Mouse (Mus musculus) G1E (cell line): ENCODE measurements around the gene Dnah2. TPM values are rescaled to one million over a fixed set of nuclear protein-coding genes. Genes with fewer than 3 reads are reported as not detected.

Source experiments
- ATAC-seq: 2 replicates; pipeline ENCODE4 v1.8.0; 2016; ENCODE audit warnings: mild to moderate bottlenecking; ENCODE audit not compliant: insufficient number of reproducible peaks, poor library complexity, low FRiP score, severe bottlenecking; ENCODE audit errors: extremely low read depth
- DNase-seq: peaks from one replicate; pipeline ENCODE4 v3.0.0; 2012; ENCODE audit warnings: low spot score
- H3K27me3 ChIP-seq: 2 replicates; pipeline ENCODE4 v1.6.1; 2012; ENCODE audit warnings: mild to moderate bottlenecking, low read length, inconsistent platforms; ENCODE audit not compliant: insufficient read depth
- H3K36me3 ChIP-seq: replicated peaks from 2 replicates; pipeline ENCODE3; 2012; ENCODE audit warnings: mild to moderate bottlenecking, inconsistent platforms
- H3K4me1 ChIP-seq: 2 replicates; pipeline ENCODE4 v1.6.1; 2012; ENCODE audit warnings: low read depth, low read length, inconsistent platforms, mixed read lengths; ENCODE audit not compliant: insufficient read depth
- H3K4me3 ChIP-seq: 2 replicates; pipeline ENCODE4 v1.5.1; 2012; ENCODE audit warnings: low read depth, mild to moderate bottlenecking, inconsistent platforms, low read length, moderate library complexity, mixed read lengths
- H3K9me3 ChIP-seq: replicated peaks from 2 replicates; pipeline ENCODE4 v1.6.1; 2012; ENCODE audit warnings: inconsistent platforms
- CTCF ChIP-seq: IDR thresholded peaks from 2 replicates; pipeline ENCODE4 v1.5.1; 2012; ENCODE audit warnings: low read depth, low read length, inconsistent platforms, mixed read lengths
- GATA1 ChIP-seq: IDR thresholded peaks from 2 replicates; pipeline ENCODE4 v1.6.1; 2012; ENCODE audit warnings: borderline replicate concordance, low read length, inconsistent platforms, mixed read lengths
- GATA2 ChIP-seq: IDR thresholded peaks from 2 replicates; pipeline ENCODE4 v1.6.1; 2012; ENCODE audit warnings: low read depth, low read length, inconsistent platforms, borderline replicate concordance
- POLR2AphosphoS5 ChIP-seq: IDR thresholded peaks from 2 replicates; pipeline ENCODE4 v1.6.1; 2012; ENCODE audit warnings: low read depth, low read length, inconsistent platforms; ENCODE audit not compliant: insufficient replicate concordance
- TAL1 ChIP-seq: conservative IDR thresholded peaks from 2 replicates; pipeline ENCODE4 v1.6.1; 2012; ENCODE audit warnings: low read depth, low read length, inconsistent platforms, mixed read lengths
- polyA plus RNA-seq: library from polyadenylated mRNA; stranded (reverse); fragments of >175 nt; gene quantifications from 2 replicates; pipeline ENCODE4 v1.2.3, GENCODE M21; 2012
- total RNA-seq, 2 experiments: library from RNA; stranded (forward) in 1 of 2; stranded (reverse) in 1 of 2; fragments of 200-1000 nt in 1 of 2; fragments of >200 nt in 1 of 2; fragmentation: Nextera tagmentation in 1 of 2; gene quantifications; 2 replicates each; pipeline ENCODE4 v1.2.3; 2014 to 2017

The Dnah2 gene
- total and polyA plus RNA-seq, 3 experiments, result 0.13 to 2.6 (median 1.1) TPM

DNA sequence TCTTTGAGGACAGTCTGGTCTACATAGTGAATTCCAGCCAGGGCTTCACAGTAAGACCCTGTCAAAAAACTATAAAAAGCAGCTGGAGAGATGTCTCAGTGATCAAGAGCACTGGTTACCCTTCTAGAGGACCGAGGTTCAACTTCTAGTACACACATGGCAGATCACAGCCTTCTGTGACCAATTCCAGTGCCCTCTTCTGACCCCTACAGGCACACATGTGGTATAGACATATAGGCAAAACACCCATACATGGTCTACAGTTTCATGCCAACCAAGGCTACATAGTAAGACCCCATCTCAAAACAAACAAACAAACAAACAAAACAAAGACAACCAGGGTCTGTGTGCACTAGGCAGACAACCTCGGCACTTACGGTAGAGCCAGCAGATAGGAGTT, 26.3 kb upstream of the Dnah2 start:
- peaks cover 80% of the 10 kb centered on the region for H3K4me1 ChIP-seq
- TF ChIP-seq GATA2, result no peak
- peak; percentile 55 for TF ChIP-seq CTCF
- no peak for TF ChIP-seq POLR2AphosphoS5
- TF ChIP-seq TAL1, result no peak
- TF ChIP-seq GATA1, result no peak
- peaks cover 77% of the 10 kb centered on the region for H3K36me3 ChIP-seq
- no peak for ATAC-seq
- no peak for DNase-seq
- H3K4me3 ChIP-seq, result no peak overlapping the region; the same call in 1 of the 2 replicates
- H3K9me3 ChIP-seq, result no peaks in the 10 kb centered on the region
- H3K27me3 ChIP-seq, result no peaks in the 10 kb centered on the region

DNA sequence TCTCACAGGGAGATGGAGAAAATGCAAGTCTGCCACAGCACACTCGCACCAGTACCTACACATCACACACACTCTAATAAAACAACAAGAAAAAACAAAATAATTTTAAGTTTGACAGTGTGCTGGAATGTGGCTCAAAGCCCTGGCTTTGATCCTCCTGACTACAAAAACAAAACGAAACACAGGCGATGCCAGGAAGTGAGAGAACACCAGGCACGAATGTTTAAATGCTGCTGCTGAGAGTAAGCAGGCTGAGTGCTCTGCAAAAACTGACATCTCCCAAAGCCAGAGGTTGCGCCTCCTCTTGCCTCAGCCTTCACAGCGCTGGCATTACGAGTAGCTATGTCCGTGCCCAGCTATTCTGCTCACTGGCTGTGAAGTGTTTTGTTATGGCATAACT, 16.2 kb upstream of the Dnah2 start:
- DNase-seq (no peak), ATAC-seq (no peak)
- H3K36me3 ChIP-seq, result peaks cover 97% of the 10 kb centered on the region
- peaks cover 17% of the 10 kb centered on the region for H3K4me1 ChIP-seq
- TF ChIP-seq CTCF (no peak), GATA2 (no peak), POLR2AphosphoS5 (no peak), TAL1 (no peak), GATA1 (no peak)
- no peaks in the 10 kb centered on the region for H3K9me3 ChIP-seq
- no peaks in the 10 kb centered on the region for H3K27me3 ChIP-seq
- no peak overlapping the region for H3K4me3 ChIP-seq

DNA sequence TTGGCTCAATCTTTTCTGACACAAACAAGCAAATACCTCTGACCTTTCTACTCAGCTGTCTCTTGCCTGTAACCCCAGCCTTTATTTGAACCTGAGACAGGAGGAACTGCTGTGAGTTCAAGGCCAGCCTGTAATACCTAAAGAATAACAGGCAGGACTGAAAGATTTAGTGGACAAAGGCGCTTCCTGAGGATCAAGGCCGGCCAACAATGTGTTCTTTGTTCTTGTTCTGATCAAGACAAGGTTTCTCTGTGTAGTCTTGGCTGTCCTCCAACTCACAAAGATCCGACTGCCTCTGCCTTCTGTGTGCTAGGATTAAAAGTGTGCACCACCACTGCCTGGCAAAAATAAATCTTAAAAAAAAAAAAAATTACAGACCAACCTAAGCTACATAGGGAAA, 15.5 kb upstream of the Dnah2 start:
- no peaks in the 10 kb centered on the region for H3K9me3 ChIP-seq
- peaks cover 97% of the 10 kb centered on the region for H3K36me3 ChIP-seq
- ATAC-seq (no peak), DNase-seq (no peak)
- H3K27me3 ChIP-seq, result no peaks in the 10 kb centered on the region
- H3K4me1 ChIP-seq, result peaks cover 18% of the 10 kb centered on the region
- TF ChIP-seq GATA1 (no peak), POLR2AphosphoS5 (no peak), CTCF (no peak), TAL1 (no peak), GATA2 (no peak)
- H3K4me3 ChIP-seq, result no peak overlapping the region

DNA sequence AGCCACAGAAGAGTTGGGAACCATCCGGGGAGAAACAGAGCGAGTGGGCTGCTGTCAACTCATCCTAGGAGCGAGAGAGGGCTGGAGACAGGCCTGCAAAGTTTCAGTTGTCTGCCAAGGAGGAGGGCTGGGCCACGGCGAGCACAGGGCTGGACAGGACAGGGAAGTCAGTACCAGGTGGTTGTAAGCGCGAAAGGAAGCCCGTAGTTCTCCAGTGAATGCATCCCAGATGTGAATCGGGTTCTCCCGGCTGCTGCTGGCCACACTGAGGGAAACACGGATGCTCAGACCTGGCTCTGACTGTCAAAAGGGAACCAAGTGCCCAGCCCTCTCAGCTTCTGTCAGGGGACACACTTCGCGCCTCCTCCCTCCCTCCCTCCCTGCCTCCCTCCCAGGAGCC, 14.5 kb upstream of the Dnah2 start:
- TF ChIP-seq GATA1 (no peak), GATA2 (no peak), CTCF (no peak), TAL1 (no peak), POLR2AphosphoS5 (no peak)
- H3K36me3 ChIP-seq, result peaks cover 91% of the 10 kb centered on the region
- DNase-seq, result no peak
- ATAC-seq, result no peak
- no peaks in the 10 kb centered on the region for H3K27me3 ChIP-seq
- no peak overlapping the region for H3K4me3 ChIP-seq
- peaks cover 23% of the 10 kb centered on the region for H3K4me1 ChIP-seq
- no peaks in the 10 kb centered on the region for H3K9me3 ChIP-seq

DNA sequence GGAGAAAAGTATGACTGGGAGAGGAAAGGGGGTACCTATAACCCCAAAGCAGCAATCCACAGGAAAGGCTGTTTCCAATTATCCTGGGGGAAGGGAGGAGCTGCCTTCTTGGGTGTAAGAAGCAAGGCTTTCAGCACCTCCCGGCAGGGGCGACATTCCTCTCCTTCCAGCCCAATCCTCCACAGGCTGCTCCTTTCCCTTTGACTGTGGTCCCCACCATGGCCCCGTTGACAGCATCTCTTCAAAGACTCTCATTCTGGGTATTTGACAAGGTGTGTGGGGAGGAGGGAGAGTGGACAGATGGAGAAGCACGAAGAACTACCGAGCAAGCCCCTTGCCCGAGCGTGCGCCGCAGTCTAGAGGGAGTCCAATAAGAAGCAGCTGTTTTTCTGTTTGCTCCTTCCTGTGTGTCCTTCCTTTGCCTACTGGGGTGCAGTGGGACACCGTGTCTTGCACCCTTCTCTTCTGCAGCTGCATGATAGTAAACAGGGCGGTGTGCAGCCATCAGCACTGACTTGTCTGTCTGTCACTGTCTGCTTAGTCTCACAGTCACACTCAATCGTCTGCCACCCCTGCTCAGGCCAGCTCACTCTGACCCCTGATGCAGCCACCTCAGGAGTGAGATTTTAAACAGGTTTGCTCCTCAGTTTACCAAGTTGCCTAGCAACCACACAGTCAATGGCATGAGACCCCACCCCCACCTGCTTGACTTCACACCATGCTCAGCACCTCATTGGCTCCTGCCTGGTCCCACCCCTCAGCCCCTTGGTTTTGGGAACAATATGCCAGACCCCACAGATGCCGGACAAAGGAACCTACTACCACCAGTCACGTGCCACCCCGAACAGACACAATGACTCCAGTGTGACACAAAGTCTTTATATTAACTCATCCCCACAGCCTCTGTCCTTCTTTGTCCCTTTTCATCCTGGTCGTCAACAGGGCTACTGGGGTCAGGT, 12.3 kb upstream of the Dnah2 start:
- H3K4me3 ChIP-seq, result no peak overlapping the region
- TF ChIP-seq TAL1 (no peak), GATA1 (no peak), GATA2 (no peak), POLR2AphosphoS5 (no peak), CTCF (no peak)
- ATAC-seq, result no peak
- peaks cover 7% of the 10 kb centered on the region for H3K27me3 ChIP-seq
- peaks cover 69% of the 10 kb centered on the region for H3K36me3 ChIP-seq
- H3K9me3 ChIP-seq, result no peaks in the 10 kb centered on the region
- DNase-seq, result no peak
- peaks cover 21% of the 10 kb centered on the region for H3K4me1 ChIP-seq

DNA sequence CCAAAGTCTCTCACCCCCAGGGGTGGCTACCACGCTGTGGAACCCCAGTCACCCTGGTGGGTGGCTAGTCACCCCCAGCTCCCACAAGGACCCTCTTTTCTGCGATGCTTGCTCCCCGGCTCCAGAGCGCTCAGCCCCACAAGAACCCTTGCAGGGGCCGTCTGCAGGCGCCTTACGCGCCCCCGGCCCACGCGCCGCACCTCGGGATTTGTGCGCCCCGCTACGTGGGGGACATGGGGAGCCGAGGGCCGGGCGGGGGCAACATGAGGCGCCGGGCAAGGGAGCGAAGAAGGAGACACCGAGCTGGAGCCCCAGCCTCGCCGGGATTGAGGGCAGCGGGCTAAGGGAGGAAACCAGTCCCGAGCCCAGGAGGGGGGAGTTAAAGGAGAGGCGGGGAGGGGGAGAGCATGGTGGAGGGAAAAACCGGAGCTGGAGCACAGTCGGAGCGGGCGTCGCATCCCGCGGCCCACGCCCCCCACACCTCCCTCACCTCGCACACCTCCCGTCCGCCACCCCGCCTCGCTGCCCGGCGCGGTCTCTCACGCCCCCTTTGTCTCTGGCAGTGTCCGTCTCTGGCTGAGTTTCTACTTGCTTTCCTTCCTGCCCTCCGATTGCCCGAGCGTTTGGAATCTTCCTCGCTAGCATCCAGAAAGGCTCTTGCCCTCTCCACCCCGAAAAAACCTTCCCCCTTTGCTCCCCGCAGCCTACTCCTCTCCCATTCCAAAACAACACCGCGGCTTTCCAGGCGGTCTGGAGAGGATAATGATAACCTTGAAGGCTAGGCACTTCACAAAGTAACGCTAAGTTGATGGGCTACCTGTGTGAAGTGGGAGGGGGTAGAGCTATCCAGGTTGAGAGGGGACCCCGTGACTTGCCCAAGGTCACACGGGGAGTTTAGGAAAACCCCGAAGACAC, 11.2 kb upstream of the Dnah2 start, which contains the start of gene Efnb3:
Gene Efnb3 (minus strand): TSS at position 355 of the 915 bp plus-strand sequence.
- H3K27me3 ChIP-seq, result peaks cover 11% of the 10 kb centered on the region
- DNase-seq (no peak), ATAC-seq (no peak)
- peaks cover 18% of the 10 kb centered on the region for H3K4me1 ChIP-seq
- H3K36me3 ChIP-seq, result peaks cover 59% of the 10 kb centered on the region
- H3K9me3 ChIP-seq, result no peaks in the 10 kb centered on the region
- TF ChIP-seq POLR2AphosphoS5 (no peak), TAL1 (no peak), CTCF (no peak), GATA1 (no peak), GATA2 (no peak)
- H3K4me3 ChIP-seq, result no peak within 1 kb of the TSS
